Mouse (Mus musculus) forebrain, embryonic 14.5 days (tissue): ENCODE results near the gene Ugt8a. TPM values are rescaled to one million over a fixed set of nuclear protein-coding genes. Genes with fewer than 3 reads are reported as not detected.

ENCODE experiments used
- ATAC-seq: fragments of 200-750 bp; cut with Nextera tagmentation; 2 replicates; pipeline ENCODE4 v1.8.0; 2017; ENCODE audit warnings: mild to moderate bottlenecking, moderate library complexity
- DNase-seq: peaks from one replicate; pipeline ENCODE4 v3.0.0-alpha.2; 2015; ENCODE audit warnings: low spot score
- H3K27ac ChIP-seq: fragments of 300-500 bp; sonication (generic); 2 replicates; pipeline ENCODE4 v1.5.1; 2014; ENCODE audit warnings: low read depth, mild to moderate bottlenecking, control low read depth, low read length, moderate library complexity
- H3K27me3 ChIP-seq: fragments of 300-500 bp; sonication (generic); replicated peaks from 2 replicates; pipeline ENCODE4 v1.6.1; 2014; ENCODE audit warnings: low read length, control low read depth, mixed read lengths; ENCODE audit not compliant: control insufficient read depth, insufficient read depth
- H3K36me3 ChIP-seq: fragments of 300-500 bp; sonication (generic); 2 replicates; pipeline ENCODE4 v1.6.1; 2014; ENCODE audit warnings: low read length, control low read depth; ENCODE audit not compliant: control insufficient read depth, insufficient read depth
- H3K4me1 ChIP-seq: fragments of 300-500 bp; sonication (generic); 2 replicates; pipeline ENCODE4 v1.6.1; 2014; ENCODE audit warnings: antibody characterized with exemption, low read length, control low read depth; ENCODE audit not compliant: control insufficient read depth, insufficient read depth
- H3K4me2 ChIP-seq: fragments of 300-500 bp; sonication (generic); 2 replicates; pipeline ENCODE4 v1.6.1; 2014; ENCODE audit warnings: mild to moderate bottlenecking, control low read depth, low read length
- H3K4me3 ChIP-seq: fragments of 300-500 bp; sonication (generic); 2 replicates; pipeline ENCODE4 v1.5.1; 2014; ENCODE audit warnings: low read depth, low read length, control low read depth
- H3K9ac ChIP-seq: fragments of 300-500 bp; sonication (generic); 2 replicates; pipeline ENCODE4 v1.6.1; 2014; ENCODE audit warnings: mild to moderate bottlenecking, low read length, control low read depth, moderate library complexity
- H3K9me3 ChIP-seq: fragments of 300-500 bp; sonication (generic); replicated peaks from 2 replicates; pipeline ENCODE4 v1.6.1; 2016; ENCODE audit warnings: low read length, control low read depth, mixed read lengths; ENCODE audit not compliant: control insufficient read depth
- WGBS: fragments of 180-500 bp; shearing (Covaris S2); extraction: QIAGEN DNeasy Blood & Tissue Kit; methylation state at CpG from one replicate; pipeline ENCODE4 v1.1.7; 2014; 5-methylcytosine and 5-hydroxymethylcytosine counted together
- polyA plus RNA-seq: library from polyadenylated mRNA; unstranded; fragments of >200 nt; fragmentation: Nextera tagmentation; extraction: Ambion mirVana; gene quantifications from 2 replicates; pipeline ENCODE4 v1.2.1, GENCODE M21; 2014

The Ugt8a gene
- polyA plus RNA-seq, 1 experiment from 2014 or later, result 3.5 TPM

DNA sequence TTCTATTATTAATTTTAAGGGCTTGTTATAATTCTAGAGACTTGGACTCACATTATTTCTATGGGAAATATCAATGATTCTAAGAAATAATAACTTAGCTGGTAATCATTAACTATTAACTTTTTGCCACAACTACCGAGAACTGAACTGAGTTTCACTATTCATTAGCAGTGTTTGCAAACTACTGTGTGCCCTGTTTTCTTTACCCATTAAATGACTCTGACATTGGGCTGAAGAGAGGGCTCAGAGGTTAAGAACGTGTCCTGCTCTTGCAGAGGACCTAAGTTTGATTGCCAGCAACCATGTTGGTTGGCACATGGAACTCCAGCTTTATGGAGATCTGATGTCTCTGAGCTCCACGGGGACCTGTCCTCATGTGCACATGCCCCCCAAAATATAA is 2.4 kb upstream of the Ugt8a start:
- Histone ChIP-seq H3K36me3 (no peaks in the 10 kb centered on the region), H3K27me3 (peaks cover 5% of the 10 kb centered on the region; the same call in 1 of the 2 replicates), H3K4me1 (peaks cover 4% of the 10 kb centered on the region; the same call in 1 of the 2 replicates), H3K4me2 (no peak overlapping the region), H3K9ac (no peak overlapping the region), H3K4me3 (no peak overlapping the region), H3K9me3 (no peaks in the 10 kb centered on the region), H3K27ac (no peak overlapping the region)
- whole genome bisulfite sequencing, result 78% methylated on average over 3 of the region's 3 CpGs
- no peak for ATAC-seq
- DNase-seq, result no peak

DNA sequence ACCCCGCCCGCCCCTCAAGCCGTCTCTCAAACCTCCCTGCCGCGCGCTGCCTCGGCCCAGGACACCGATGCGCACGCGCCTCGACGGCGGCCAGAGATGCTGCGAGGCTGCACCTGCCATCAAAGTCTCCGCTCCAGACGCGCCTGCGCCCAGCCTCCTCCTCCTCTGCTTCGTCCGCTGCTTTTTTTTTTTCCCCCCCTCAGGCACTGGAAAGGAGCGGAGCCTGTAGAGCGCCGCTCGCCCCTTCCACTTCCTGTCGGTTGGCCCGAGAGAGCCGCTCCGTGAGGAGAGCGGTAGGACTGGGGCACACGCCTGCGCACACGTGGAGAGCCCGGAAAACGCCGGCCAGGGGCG is 314 bp upstream of the Ugt8a start:
- peaks cover 5% of the 10 kb centered on the region; the same call in 1 of the 2 replicates for H3K27me3 ChIP-seq
- H3K27ac ChIP-seq, result 0 out of 2 replicates have a peak overlapping the region, but pooled peaks have one; percentile 21
- peak overlapping the region; percentile 90 for H3K4me2 ChIP-seq
- H3K4me3 ChIP-seq, result peak overlapping the region; percentile 63
- H3K4me1 ChIP-seq, result peaks cover 4% of the 10 kb centered on the region; the same call in 1 of the 2 replicates
- under 1% methylated on average over 31 of the region's 37 CpGs for WGBS
- H3K36me3 ChIP-seq, result no peaks in the 10 kb centered on the region
- DNase-seq, result peak; percentile 83
- peak overlapping the region; percentile 71; the same call in 1 of the 2 replicates for H3K9ac ChIP-seq
- no peaks in the 10 kb centered on the region for H3K9me3 ChIP-seq
- peak; percentile 89 for ATAC-seq

- Histone ChIP-seq H3K27me3 (peaks cover 5% of the 10 kb centered on the region; the same call in 1 of the 2 replicates), H3K9ac (peak overlapping the region; percentile 71), H3K4me3 (peak overlapping the region; percentile 63), H3K27ac (no peak overlapping the region), H3K9me3 (no peaks in the 10 kb centered on the region), H3K4me1 (peaks cover 4% of the 10 kb centered on the region; the same call in 1 of the 2 replicates), H3K36me3 (no peaks in the 10 kb centered on the region), H3K4me2 (peak overlapping the region; percentile 90)
- under 1% methylated on average over 42 of the region's 43 CpGs for WGBS
- ATAC-seq, result peak; percentile 67
- DNase-seq, result peak; percentile 25
Observed at GRCm38 (mm10) chr3:125937536-125938091, 805 bp downstream of the Ugt8a start.

GRCm38 (mm10) chr3:125935796-125936195 is 2.6 kb downstream of the Ugt8a start:
- no peaks in the 10 kb centered on the region for H3K9me3 ChIP-seq
- H3K36me3 ChIP-seq, result no peaks in the 10 kb centered on the region

DNA sequence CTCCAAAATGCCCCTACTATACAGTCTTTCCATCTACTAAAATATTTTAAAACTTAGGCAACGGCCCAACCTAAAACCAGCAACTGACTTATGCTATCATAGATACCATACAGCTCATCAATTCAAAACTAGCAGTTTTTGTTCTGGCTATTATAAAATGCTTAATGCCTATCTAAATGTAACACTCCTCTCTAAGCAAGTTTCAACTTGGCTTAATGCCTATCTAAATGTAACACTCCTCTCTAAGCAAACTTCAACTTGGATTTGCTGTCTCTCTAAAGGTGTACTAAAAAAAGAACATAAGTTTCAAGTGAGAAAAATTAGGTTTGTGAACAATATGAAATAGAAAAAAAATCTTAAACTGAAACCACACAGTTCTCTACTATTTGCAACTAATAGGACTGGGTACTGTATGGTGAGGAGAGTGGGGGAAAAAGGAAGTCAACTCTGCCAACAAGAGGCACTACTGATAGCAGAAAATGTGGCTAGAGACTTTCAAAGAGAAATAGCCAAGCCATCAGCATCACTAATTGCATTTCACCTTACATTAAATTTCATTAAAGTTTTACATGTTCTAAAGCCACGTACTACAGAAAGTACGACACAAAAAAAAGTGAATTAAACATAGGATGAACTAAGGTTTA is 5.7 kb downstream of the Ugt8a start:
- H3K27ac ChIP-seq, result no peak overlapping the region
- no peak for DNase-seq
- H3K27me3 ChIP-seq, result peaks cover 5% of the 10 kb centered on the region; the same call in 1 of the 2 replicates
- WGBS, result 90% methylated on average over 3 of the region's 3 CpGs
- no peaks in the 10 kb centered on the region for H3K36me3 ChIP-seq
- H3K4me2 ChIP-seq, result no peak overlapping the region
- ATAC-seq, result no peak
- H3K9me3 ChIP-seq, result no peaks in the 10 kb centered on the region
- H3K9ac ChIP-seq, result no peak overlapping the region
- H3K4me3 ChIP-seq, result no peak overlapping the region
- H3K4me1 ChIP-seq, result peaks cover 4% of the 10 kb centered on the region; the same call in 1 of the 2 replicates

More at GRCm38 (mm10) chr3:125935796-125936195, 2.6 kb downstream of the Ugt8a start:
- ATAC-seq (no peak), DNase-seq (no peak)
- peaks cover 5% of the 10 kb centered on the region; the same call in 1 of the 2 replicates for H3K27me3 ChIP-seq
- H3K4me3 ChIP-seq, result no peak overlapping the region
- peaks cover 4% of the 10 kb centered on the region; the same call in 1 of the 2 replicates for H3K4me1 ChIP-seq
- no peak overlapping the region for H3K27ac ChIP-seq
- H3K9ac ChIP-seq, result no peak overlapping the region
- H3K4me2 ChIP-seq, result no peak overlapping the region

GRCm38 (mm10) chr3:125931059-125931458 is 7.4 kb downstream of the Ugt8a start:
- Histone ChIP-seq H3K36me3 (no peaks in the 10 kb centered on the region), H3K27ac (no peak overlapping the region), H3K4me1 (no peaks in the 10 kb centered on the region), H3K27me3 (no peaks in the 10 kb centered on the region), H3K9ac (no peak overlapping the region), H3K4me3 (no peak overlapping the region), H3K9me3 (no peaks in the 10 kb centered on the region), H3K4me2 (no peak overlapping the region)
- 36% methylated on average over 1 of the region's 1 CpGs for WGBS
- ATAC-seq (no peak), DNase-seq (no peak)

GRCm38 (mm10) chr3:125920876-125921275 is 17.5 kb downstream of the Ugt8a start:
- no peak overlapping the region for H3K4me3 ChIP-seq
- no peak overlapping the region for H3K9ac ChIP-seq
- no peak overlapping the region for H3K4me2 ChIP-seq
- no peaks in the 10 kb centered on the region for H3K36me3 ChIP-seq
- DNase-seq, result no peak
- H3K27ac ChIP-seq, result no peak overlapping the region
- no peaks in the 10 kb centered on the region for H3K4me1 ChIP-seq
- no peaks in the 10 kb centered on the region for H3K27me3 ChIP-seq
- WGBS, result 69% methylated on average over 2 of the region's 2 CpGs
- no peaks in the 10 kb centered on the region for H3K9me3 ChIP-seq
- no peak for ATAC-seq

DNA sequence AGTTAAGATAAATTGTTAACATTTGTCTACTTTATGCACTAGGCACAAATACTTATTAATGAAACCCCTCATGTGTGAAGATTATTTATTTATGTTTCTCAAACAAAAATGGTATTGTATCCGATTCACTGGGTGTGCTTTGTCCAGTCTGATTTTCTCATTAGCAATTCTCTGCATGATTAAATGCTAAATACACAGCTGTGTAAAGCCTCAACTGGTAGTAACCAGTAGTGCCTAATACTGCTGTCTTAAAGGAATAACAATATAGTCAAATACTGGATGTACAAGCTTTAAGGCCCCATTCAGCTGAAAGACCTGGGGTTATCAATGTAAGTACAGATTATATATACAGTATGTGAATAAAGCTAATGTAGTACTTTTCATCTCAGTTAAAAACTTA is 39.4 kb downstream of the Ugt8a start:
- no peak for DNase-seq

GRCm38 (mm10) chr3:125887109-125887508 is 51.3 kb downstream of the Ugt8a start:
- DNase-seq (no peak), ATAC-seq (no peak)
- H3K4me1 ChIP-seq, result no peaks in the 10 kb centered on the region
- H3K27ac ChIP-seq, result no peak overlapping the region
- H3K4me3 ChIP-seq, result no peak overlapping the region
- no peak overlapping the region for H3K4me2 ChIP-seq
- no peak overlapping the region for H3K9ac ChIP-seq
- 48% methylated on average over 2 of the region's 2 CpGs for WGBS
- H3K9me3 ChIP-seq, result no peaks in the 10 kb centered on the region
- no peaks in the 10 kb centered on the region for H3K36me3 ChIP-seq
- no peaks in the 10 kb centered on the region for H3K27me3 ChIP-seq

More for the DNA sequence above, 39.4 kb downstream of the Ugt8a start:
- Histone ChIP-seq H3K4me1 (no peaks in the 10 kb centered on the region), H3K9me3 (no peaks in the 10 kb centered on the region), H3K27me3 (no peaks in the 10 kb centered on the region), H3K4me3 (no peak overlapping the region), H3K27ac (no peak overlapping the region), H3K9ac (no peak overlapping the region), H3K36me3 (no peaks in the 10 kb centered on the region), H3K4me2 (no peak overlapping the region)
- no peak for ATAC-seq
- 76% methylated on average over 1 of the region's 1 CpGs for WGBS
